Mouse (Mus musculus) frontal cortex, postnatal 14 days (tissue): ENCODE results near the gene Galnt18.

Experiments used
- DNase-seq, 2 experiments: peaks; one replicate each; pipeline ENCODE4 v3.0.0; 2022; ENCODE audit warnings: low spot score in 2 of 2

Galnt18 gene

GRCm38 (mm10) chr7:111637866-111638448 lies 141.8 kb downstream of the Galnt18 start:
- no peak for DNase-seq

DNA sequence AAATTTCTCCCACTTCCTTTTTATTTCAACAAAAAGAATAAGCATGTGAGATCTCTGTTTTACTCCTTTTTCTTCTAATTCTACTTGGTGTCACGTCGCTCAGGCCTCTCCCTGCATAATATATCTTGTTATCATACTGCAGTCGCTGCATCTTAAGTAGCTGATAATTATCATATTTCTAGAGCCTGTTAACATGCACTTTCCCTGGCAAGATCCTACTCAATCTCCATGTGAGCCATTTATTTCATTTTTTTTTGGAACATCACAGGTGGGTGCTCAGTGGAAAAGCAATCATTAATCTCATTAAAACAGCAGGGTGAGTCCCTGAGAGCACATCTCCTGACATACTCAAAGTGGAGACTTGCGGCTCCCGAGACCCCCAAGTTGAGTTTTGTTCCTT lies 143.3 kb downstream of the Galnt18 start:
- DNase-seq: no peak

DNA sequence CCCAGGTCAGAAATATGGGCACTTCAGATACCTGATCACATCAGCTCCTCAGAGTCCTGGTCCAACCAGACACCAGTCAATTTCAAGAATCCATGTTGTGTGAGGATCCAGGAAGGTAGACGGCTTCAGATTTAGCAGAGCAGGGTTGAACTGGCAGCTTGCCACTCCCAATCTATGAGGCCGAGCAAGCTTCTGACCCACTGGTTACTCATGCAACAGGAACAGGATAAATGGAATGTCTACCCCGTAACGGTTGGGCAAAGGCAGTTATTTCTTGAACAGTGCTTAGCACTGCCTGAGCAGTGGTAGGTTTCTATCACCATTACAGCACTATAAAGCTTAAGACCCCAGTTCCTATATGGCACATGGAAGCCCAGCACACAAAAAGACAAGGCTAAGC lies 148.5 kb downstream of the Galnt18 start:
- no peak for DNase-seq

- no peak for DNase-seq
Observed at GRCm38 (mm10) chr7:111626232-111626631, 153.5 kb downstream of the Galnt18 start.

- no peak for DNase-seq
Observed at GRCm38 (mm10) chr7:111625736-111626135, 154.0 kb downstream of the Galnt18 start.

- DNase-seq: no peak
Observed at GRCm38 (mm10) chr7:111616231-111616937, 163.4 kb downstream of the Galnt18 start.

DNA sequence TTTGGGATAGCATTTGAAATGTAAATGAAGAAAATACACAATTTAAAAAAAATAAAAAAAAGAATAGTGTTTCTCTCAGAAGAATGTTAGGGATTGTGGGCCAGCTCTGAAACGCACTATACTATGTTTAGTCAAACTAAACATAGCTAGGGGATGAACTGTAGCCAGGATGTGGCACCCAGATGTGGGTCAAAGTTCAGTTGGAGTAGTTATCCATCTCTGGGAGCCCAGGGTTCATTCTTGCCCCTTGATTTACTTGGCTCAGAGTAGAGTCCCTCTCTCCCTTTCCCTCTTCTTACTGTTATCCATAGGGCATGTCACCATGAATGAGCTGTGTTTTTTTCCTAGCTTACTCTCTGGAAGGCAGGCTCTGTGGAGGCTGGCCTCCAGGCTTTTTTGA lies 165.3 kb downstream of the Galnt18 start:
- DNase-seq: no peak

DNA sequence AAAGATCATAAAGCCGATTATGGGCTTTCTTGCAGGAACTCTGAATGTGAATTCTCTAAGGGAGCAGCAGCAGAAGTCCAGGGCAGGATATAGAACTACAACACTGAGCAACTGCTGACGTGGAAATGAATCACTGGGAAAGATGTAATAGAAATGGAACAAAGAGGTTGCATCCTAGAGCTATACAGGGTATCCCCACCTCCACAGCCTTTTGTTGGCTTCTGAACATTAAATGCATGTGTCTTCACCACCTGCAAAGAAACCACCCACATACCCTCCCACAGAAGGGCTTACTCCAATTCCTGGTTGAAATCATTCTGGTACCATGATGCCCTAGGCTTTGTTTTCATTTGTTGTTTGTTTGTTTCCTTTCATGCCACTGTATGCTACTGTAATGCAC lies 172.3 kb downstream of the Galnt18 start:
- DNase-seq: no peak

GRCm38 (mm10) chr7:111606091-111606490 lies 173.7 kb downstream of the Galnt18 start:
- DNase-seq: no peak

DNA sequence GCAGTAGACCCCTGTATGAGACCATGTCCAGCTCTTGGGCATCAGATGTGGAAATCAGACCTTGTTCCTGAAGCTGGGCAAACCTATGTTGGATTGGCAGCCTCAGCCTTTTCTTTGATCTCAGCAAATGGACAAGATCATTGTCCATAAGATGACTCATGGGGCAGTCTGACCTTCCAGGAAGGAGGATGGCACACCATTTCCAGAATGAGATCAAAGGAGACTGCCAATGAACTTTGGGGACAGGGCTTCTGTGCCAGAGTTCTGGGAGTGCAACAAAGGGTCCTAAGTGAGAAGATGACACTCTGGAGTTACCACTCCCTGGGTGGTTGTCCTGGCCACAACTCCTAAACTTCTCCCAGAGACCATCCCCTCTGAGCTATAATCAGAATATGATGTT lies 174.1 kb downstream of the Galnt18 start:
- DNase-seq: no peak

DNA sequence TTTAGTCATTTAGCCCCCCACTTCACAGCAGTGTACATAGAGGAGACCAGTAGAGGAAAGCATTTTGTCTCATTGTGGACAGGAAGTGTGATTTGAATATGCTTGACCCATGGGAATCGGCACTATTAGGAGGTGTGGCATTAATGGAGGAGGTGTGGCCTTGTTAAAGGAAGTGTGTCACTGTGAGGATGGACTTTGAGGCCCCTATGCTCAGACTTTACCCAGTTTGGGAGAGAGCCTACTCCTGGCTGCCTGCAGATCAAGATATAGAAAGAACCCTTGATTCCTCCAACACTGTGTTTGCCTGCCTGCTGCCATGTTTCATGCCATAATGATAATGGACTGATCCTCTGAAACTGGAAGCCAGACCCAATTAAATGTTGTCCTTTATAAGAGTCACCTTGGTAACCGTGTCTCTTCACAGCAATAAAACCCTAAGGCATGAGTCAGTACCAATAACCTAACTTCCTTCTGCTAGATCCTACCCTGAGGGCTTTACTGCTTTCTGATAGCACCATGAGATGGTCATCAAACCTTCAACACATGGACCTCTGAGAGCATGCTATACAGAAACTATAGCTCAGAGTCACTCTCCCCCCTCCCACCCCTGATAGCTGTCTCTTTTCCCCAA lies 175.1 kb downstream of the Galnt18 start:
- no peak for DNase-seq

- DNase-seq: no peak
Observed at GRCm38 (mm10) chr7:111603186-111603585, 176.6 kb downstream of the Galnt18 start.

DNA sequence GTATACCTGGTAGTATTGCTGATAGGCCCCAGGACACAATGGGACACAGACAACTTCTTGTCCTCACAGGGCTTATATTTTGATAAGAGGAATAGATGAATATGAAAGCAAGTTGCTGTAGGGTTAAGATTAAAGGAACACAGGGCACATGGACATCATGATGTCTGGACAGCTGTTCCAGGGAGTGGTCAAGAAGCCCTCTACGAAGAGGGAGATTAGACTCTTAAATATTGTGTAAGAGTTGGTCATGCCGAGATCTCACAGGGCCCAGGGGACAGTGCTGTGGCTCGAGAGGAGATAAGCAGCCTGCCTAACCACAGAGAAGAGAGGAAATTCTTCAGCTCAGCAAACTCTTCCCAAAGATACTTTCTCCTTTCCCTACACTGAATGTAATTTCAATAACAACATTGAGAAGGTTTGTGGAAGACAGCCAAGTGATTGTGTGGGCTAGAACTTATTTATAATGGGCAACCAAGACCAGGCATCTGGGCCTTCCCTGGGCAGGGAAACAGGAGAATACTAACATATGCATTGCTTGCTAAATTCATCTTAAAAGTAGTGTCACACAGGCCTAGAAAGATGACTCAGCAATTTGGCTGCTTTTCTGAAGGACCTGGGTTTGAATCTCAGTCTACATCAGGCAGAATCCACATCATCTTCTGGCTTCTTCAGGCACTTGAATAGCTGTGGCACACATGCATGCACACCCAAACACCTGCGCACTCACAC lies 178.3 kb downstream of the Galnt18 start:
- no peak for DNase-seq

- DNase-seq: no peak
Observed at GRCm38 (mm10) chr7:111600756-111601155, 179.0 kb downstream of the Galnt18 start.

DNA sequence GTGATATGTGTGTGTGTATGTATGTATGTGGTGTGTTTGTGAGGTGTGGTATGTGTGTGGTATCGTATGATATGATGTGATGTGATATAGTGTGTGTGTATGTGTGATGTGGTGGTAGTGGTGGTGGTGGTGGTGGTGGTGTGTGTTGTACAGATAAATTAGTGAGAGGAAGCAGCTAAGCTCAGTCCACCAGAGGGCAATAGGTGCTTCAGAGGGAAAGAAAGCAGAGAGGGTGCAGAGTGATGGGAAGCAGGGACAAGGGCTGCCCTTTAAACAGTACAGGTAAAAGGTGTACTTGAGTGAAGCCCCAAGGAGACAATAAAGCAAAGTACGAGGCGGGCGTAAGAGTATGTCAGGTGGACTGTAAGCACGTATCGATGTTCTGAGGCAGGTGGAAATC lies 186.1 kb downstream of the Galnt18 start:
- DNase-seq: no peak

DNA sequence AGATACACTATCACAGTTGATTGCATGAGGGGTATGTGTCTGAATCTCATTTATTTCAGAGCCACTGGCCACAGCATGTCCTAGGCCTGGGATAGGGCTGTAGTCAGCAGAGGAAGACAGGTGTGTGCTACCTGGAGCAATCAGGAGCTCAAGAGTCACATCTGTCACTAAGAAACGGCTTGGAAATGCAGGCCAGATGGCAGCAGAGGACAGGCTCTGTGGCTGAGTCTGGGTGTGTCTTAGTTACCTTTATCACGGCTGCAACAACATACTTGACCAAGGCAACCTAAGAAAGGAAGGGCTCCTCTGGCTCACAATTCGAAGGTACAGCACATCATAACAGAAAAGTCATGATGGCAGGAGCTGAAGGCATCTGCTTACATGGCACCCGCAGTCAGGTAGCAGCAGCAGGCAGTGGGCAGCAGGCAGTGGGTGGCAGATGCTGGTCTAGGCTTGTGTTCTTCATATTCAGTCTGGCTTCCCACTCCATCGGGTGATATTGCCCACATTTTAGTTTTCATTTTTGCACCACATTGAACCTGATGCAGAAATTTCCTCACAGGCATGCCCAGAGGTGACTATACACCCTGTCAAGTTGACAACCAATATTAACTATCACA lies 190.2 kb downstream of the Galnt18 start:
- no peak for DNase-seq

GRCm38 (mm10) chr7:111588291-111588781 lies 191.4 kb downstream of the Galnt18 start:
- no peak for DNase-seq

DNA sequence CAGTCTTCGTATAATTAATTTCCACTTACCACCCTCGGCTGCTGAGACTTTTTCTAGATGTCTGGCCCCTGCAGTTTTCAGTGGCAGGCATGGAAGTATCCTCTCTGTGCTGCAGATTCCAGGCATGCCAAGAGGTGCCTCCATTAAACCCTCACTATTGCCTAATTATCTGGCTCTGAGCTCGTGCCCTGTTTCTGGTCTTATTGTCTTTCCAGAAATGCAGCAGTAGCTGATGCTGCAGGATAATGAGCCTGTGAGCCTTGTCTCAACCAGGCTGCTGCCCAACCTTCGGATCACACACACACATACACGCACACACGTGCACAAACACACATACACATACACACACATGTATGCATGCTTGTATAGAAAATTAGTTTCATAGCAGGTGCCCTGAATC lies 199.2 kb downstream of the Galnt18 start:
- no peak for DNase-seq

DNA sequence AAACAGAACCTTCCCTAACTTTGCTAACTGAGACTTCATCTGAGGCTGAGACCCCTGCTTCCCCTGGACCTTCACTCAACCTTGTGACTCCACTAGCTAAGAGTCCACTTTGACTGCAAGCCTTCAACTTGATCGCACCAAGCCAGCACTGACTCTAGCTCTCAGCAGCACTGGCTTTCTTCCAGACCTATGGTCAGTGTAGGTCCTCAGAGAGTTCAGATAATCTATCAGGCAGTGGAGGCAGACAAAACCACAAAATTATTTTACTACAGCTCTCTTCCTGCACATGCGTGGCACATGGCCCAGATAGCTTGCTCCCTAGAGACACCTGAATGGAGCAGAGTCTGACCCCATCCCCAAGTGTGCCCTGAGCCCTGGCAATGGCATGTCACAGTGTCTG lies 204.7 kb downstream of the Galnt18 start:
- DNase-seq: no peak

GRCm38 (mm10) chr7:111572336-111572735 lies 207.4 kb downstream of the Galnt18 start:
- DNase-seq: no peak

- no peak for DNase-seq
Observed at GRCm38 (mm10) chr7:111566838-111567237, 212.9 kb downstream of the Galnt18 start.
